Mouse (Mus musculus): ENCODE results near the gene Mlf1. TPM values are rescaled to one million over a fixed set of nuclear protein-coding genes. Genes with fewer than 3 reads are reported as not detected.

Gene Mlf1
- polyA plus RNA-seq (2014; fragmentation: Nextera tagmentation; extraction: Ambion mirVana): 361 and 378 TPM in 2 replicates

DNA sequence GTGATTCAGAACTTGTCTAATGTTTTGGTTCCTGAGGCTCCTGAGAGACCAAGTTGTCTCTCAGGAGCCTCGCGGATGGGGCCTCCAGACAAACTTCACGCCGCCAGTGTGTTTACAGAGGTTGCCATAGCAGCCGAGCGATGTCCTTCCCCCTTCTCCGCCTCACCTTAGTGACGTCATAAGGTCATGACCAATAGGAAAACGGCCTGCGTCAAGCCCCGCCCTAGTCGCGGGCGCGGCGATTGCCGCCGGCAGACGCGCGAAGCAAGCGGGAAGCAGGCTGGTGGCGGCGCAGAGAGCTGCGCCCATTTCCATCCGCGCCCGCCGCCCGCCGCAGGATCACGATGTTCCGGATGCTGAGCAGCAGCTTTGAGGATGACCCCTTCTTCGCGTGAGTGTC is at the start of gene Mlf1:
TSS of gene Mlf1 (plus strand) at position 226 of the 400 bp plus-strand sequence.
- H3K27me3 ChIP-seq (ENCODE audit: control insufficient read depth, insufficient read depth, low read length): no peaks in the 10 kb centered on the region
- no peaks in the 10 kb centered on the region for H3K36me3 ChIP-seq (ENCODE audit: control insufficient read depth, insufficient read depth, low read length)
- H3K4me2 ChIP-seq (ENCODE audit: low read length): peak within 1 kb of the TSS; percentile 76
- WGBS: 0% methylated on average over 35 of the region's 35 CpGs
- peak within 1 kb of the TSS; percentile 92 to 94 for H3K27ac ChIP-seq (replicated peaks in 1 of 2; ENCODE audit: control insufficient read depth in 1 of 2, insufficient read depth in 1 of 2, low read depth in 2 of 2, low read length in 2 of 2)
- peaks cover 11 to 49% of the 10 kb centered on the region in 2 experiments for H3K4me1 ChIP-seq (ENCODE audit: control insufficient read depth in 2 of 2, insufficient read depth in 2 of 2, low read length in 2 of 2)
- peak within 1 kb of the TSS; percentile 73 to 86 for H3K4me3 ChIP-seq (ENCODE audit: control insufficient read depth in 1 of 2, insufficient read depth in 1 of 2, low read depth in 1 of 2, low read length in 2 of 2)
- no peaks in the 10 kb centered on the region for H3K9me3 ChIP-seq (ENCODE audit: control insufficient read depth, low read length)
- peak; percentile 93 for ATAC-seq (ENCODE audit: insufficient number of reproducible peaks, insufficient read depth, low FRiP score, low read depth)
- peak within 1 kb of the TSS; percentile 86 for H3K9ac ChIP-seq (ENCODE audit: low read length)

- no peak overlapping the region for H3K4me2 ChIP-seq (ENCODE audit: low read length)
- no peak overlapping the region for H3K9ac ChIP-seq (ENCODE audit: low read length)
- H3K27me3 ChIP-seq (ENCODE audit: control insufficient read depth, insufficient read depth, low read length): no peaks in the 10 kb centered on the region
- ATAC-seq (ENCODE audit: insufficient number of reproducible peaks, insufficient read depth, low FRiP score, low read depth): no peak
- H3K9me3 ChIP-seq (ENCODE audit: control insufficient read depth, low read length): no peaks in the 10 kb centered on the region
- 57% methylated on average over 3 of the region's 3 CpGs for WGBS
- no peaks in the 10 kb centered on the region for H3K36me3 ChIP-seq (ENCODE audit: control insufficient read depth, insufficient read depth, low read length)
- H3K4me1 ChIP-seq (ENCODE audit: control insufficient read depth in 2 of 2, insufficient read depth in 2 of 2, low read length in 2 of 2): no peaks in the 10 kb centered on the region
- H3K27ac ChIP-seq (replicated peaks in 1 of 2; ENCODE audit: control insufficient read depth in 1 of 2, insufficient read depth in 1 of 2, low read depth in 2 of 2, low read length in 2 of 2): no peak overlapping the region
- H3K4me3 ChIP-seq (ENCODE audit: control insufficient read depth in 1 of 2, insufficient read depth in 1 of 2, low read depth in 1 of 2, low read length in 2 of 2): no peak overlapping the region
Observed at GRCm38 (mm10) chr3:67339558-67339957, 34.3 kb upstream of the Mlf1 start.

GRCm38 (mm10) chr3:67340921-67341320 is 33.0 kb upstream of the Mlf1 start:
- no peak overlapping the region for H3K4me3 ChIP-seq (ENCODE audit: control insufficient read depth in 1 of 2, insufficient read depth in 1 of 2, low read depth in 1 of 2, low read length in 2 of 2)
- H3K36me3 ChIP-seq (ENCODE audit: control insufficient read depth, insufficient read depth, low read length): no peaks in the 10 kb centered on the region
- no peak overlapping the region for H3K4me2 ChIP-seq (ENCODE audit: low read length)
- 71% methylated on average over 7 of the region's 7 CpGs for WGBS
- H3K27ac ChIP-seq (replicated peaks in 1 of 2; ENCODE audit: control insufficient read depth in 1 of 2, insufficient read depth in 1 of 2, low read depth in 2 of 2, low read length in 2 of 2): no peak overlapping the region
- no peaks in the 10 kb centered on the region for H3K4me1 ChIP-seq (ENCODE audit: control insufficient read depth in 2 of 2, insufficient read depth in 2 of 2, low read length in 2 of 2)
- no peak for ATAC-seq (ENCODE audit: insufficient number of reproducible peaks, insufficient read depth, low FRiP score, low read depth)
- no peak overlapping the region for H3K9ac ChIP-seq (ENCODE audit: low read length)
- no peaks in the 10 kb centered on the region for H3K9me3 ChIP-seq (ENCODE audit: control insufficient read depth, low read length)
- no peaks in the 10 kb centered on the region for H3K27me3 ChIP-seq (ENCODE audit: control insufficient read depth, insufficient read depth, low read length)

DNA sequence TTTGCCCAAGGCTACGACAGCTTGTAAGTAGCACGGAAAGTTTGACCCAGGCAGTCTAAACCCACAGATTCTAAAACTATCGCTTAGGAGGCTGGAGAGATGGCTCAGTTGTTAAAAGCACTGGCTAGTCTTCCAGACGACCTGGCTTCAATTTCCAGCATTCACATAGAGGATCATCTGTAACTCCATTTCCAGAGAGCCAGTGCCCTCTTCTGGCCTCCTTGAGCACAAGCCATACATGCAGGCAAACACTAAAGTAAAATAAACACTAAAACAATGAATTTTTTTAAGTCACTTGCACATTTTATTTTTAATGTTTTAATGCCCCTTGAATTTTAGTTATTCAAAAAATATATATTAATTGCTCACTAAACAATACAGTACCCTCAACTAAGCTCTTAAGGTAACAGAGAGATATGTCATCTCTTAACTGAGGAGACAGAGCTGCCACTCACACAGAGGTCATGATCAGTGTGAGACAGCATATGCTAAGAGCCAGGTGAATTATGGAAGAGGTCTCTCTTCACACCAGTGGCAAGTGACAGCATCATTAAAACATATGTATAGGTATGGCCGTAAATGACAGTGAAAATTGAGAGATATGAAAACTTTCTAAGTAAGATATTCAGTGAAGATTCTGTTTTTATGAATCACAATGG is 30.8 kb upstream of the Mlf1 start:
- no peak for ATAC-seq (ENCODE audit: insufficient number of reproducible peaks, insufficient read depth, low FRiP score, low read depth)

DNA sequence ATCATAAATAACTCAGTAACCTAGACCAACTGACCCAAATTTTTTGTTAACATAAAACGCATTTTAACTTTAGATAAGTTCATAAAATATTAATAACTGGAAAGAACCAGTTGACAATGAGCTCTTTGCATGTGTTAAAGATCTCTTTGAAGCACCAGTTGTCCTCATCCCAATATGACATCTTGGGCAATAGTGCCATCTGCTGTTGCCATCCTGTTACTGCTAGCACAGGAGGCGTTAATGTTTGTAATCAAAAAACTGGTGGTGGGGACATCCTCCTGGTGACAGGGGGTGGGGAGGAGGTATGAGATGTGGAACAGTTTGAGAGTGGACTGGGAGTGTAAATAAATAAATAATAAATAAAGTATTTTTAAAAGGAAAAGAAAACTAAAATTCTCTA is 29.3 kb upstream of the Mlf1 start:
- WGBS: 10% methylated on average over 2 of the region's 2 CpGs
- no peaks in the 10 kb centered on the region for H3K27me3 ChIP-seq (ENCODE audit: control insufficient read depth, insufficient read depth, low read length)
- no peaks in the 10 kb centered on the region for H3K9me3 ChIP-seq (ENCODE audit: control insufficient read depth, low read length)
- no peak for ATAC-seq (ENCODE audit: insufficient number of reproducible peaks, insufficient read depth, low FRiP score, low read depth)
- no peaks in the 10 kb centered on the region for H3K36me3 ChIP-seq (ENCODE audit: control insufficient read depth, insufficient read depth, low read length)
- H3K9ac ChIP-seq (ENCODE audit: low read length): no peak overlapping the region
- H3K4me1 ChIP-seq (ENCODE audit: control insufficient read depth in 2 of 2, insufficient read depth in 2 of 2, low read length in 2 of 2): no peaks in the 10 kb centered on the region
- H3K4me3 ChIP-seq (ENCODE audit: control insufficient read depth in 1 of 2, insufficient read depth in 1 of 2, low read depth in 1 of 2, low read length in 2 of 2): no peak overlapping the region
- H3K27ac ChIP-seq (replicated peaks in 1 of 2; ENCODE audit: control insufficient read depth in 1 of 2, insufficient read depth in 1 of 2, low read depth in 2 of 2, low read length in 2 of 2): no peak overlapping the region
- no peak overlapping the region for H3K4me2 ChIP-seq (ENCODE audit: low read length)

More for the DNA sequence above, 30.8 kb upstream of the Mlf1 start:
- no peaks in the 10 kb centered on the region for H3K27me3 ChIP-seq (ENCODE audit: control insufficient read depth, insufficient read depth, low read length)
- no peaks in the 10 kb centered on the region for H3K36me3 ChIP-seq (ENCODE audit: control insufficient read depth, insufficient read depth, low read length)
- H3K4me2 ChIP-seq (ENCODE audit: low read length): no peak overlapping the region
- 61% methylated on average over 5 of the region's 5 CpGs for WGBS
- H3K9me3 ChIP-seq (ENCODE audit: control insufficient read depth, low read length): no peaks in the 10 kb centered on the region
- no peak overlapping the region for H3K9ac ChIP-seq (ENCODE audit: low read length)
- H3K27ac ChIP-seq (replicated peaks in 1 of 2; ENCODE audit: control insufficient read depth in 1 of 2, insufficient read depth in 1 of 2, low read depth in 2 of 2, low read length in 2 of 2): no peak overlapping the region
- no peak overlapping the region for H3K4me3 ChIP-seq (ENCODE audit: control insufficient read depth in 1 of 2, insufficient read depth in 1 of 2, low read depth in 1 of 2, low read length in 2 of 2)
- no peaks in the 10 kb centered on the region for H3K4me1 ChIP-seq (ENCODE audit: control insufficient read depth in 2 of 2, insufficient read depth in 2 of 2, low read length in 2 of 2)

GRCm38 (mm10) chr3:67346674-67347073 is 27.2 kb upstream of the Mlf1 start:
- H3K36me3 ChIP-seq (ENCODE audit: control insufficient read depth, insufficient read depth, low read length): no peaks in the 10 kb centered on the region

GRCm38 (mm10) chr3:67351406-67352127 is 22.3 kb upstream of the Mlf1 start:
- 64% methylated on average over 12 of the region's 12 CpGs for WGBS
- no peaks in the 10 kb centered on the region for H3K27me3 ChIP-seq (ENCODE audit: control insufficient read depth, insufficient read depth, low read length)
- no peak overlapping the region for H3K4me2 ChIP-seq (ENCODE audit: low read length)
- no peak overlapping the region for H3K4me3 ChIP-seq (ENCODE audit: control insufficient read depth in 1 of 2, insufficient read depth in 1 of 2, low read depth in 1 of 2, low read length in 2 of 2)
- H3K27ac ChIP-seq (replicated peaks in 1 of 2; ENCODE audit: control insufficient read depth in 1 of 2, insufficient read depth in 1 of 2, low read depth in 2 of 2, low read length in 2 of 2): no peak overlapping the region
- no peaks in the 10 kb centered on the region for H3K36me3 ChIP-seq (ENCODE audit: control insufficient read depth, insufficient read depth, low read length)
- H3K9me3 ChIP-seq (ENCODE audit: control insufficient read depth, low read length): no peaks in the 10 kb centered on the region
- H3K9ac ChIP-seq (ENCODE audit: low read length): no peak overlapping the region
- H3K4me1 ChIP-seq (ENCODE audit: control insufficient read depth in 2 of 2, insufficient read depth in 2 of 2, low read length in 2 of 2): no peaks in the 10 kb centered on the region
- ATAC-seq (ENCODE audit: insufficient number of reproducible peaks, insufficient read depth, low FRiP score, low read depth): no peak

More at GRCm38 (mm10) chr3:67346674-67347073, 27.2 kb upstream of the Mlf1 start:
- Histone ChIP-seq H3K27ac (replicated peaks in 1 of 2; ENCODE audit: control insufficient read depth in 1 of 2, insufficient read depth in 1 of 2, low read depth in 2 of 2, low read length in 2 of 2) (no peak overlapping the region), H3K27me3 (ENCODE audit: control insufficient read depth, insufficient read depth, low read length) (no peaks in the 10 kb centered on the region), H3K4me2 (ENCODE audit: low read length) (no peak overlapping the region), H3K4me3 (ENCODE audit: control insufficient read depth in 1 of 2, insufficient read depth in 1 of 2, low read depth in 1 of 2, low read length in 2 of 2) (no peak overlapping the region), H3K9ac (ENCODE audit: low read length) (no peak overlapping the region), H3K9me3 (ENCODE audit: control insufficient read depth, low read length) (no peaks in the 10 kb centered on the region), H3K4me1 (ENCODE audit: control insufficient read depth in 2 of 2, insufficient read depth in 2 of 2, low read length in 2 of 2) (no peaks in the 10 kb centered on the region)
- ATAC-seq (ENCODE audit: insufficient number of reproducible peaks, insufficient read depth, low FRiP score, low read depth): no peak
- 74% methylated on average over 2 of the region's 2 CpGs for WGBS

Data from heart, embryonic 14.5 days (tissue).